Mouse (Mus musculus) MEL (cell line): ENCODE measurements around the gene Abi3.

Experiments
- CTCF ChIP-seq, 3 experiments: IDR thresholded peaks in 2 of 3; conservative IDR thresholded peaks in 1 of 3; 2 replicates each; pipeline ENCODE4 v1.5.1; 2011 to 2012; ENCODE audit warnings: low read length in 3 of 3, low read depth in 2 of 3, mild to moderate bottlenecking in 2 of 3, improper control_type of control experiment in 1 of 3, inconsistent platforms in 1 of 3, mixed read lengths in 1 of 3, moderate library complexity in 1 of 3; ENCODE audit not compliant: control insufficient read depth in 1 of 3, insufficient read depth in 1 of 3, poor library complexity in 1 of 3, severe bottlenecking in 1 of 3
- E2F4 ChIP-seq: IDR thresholded peaks from 2 replicates; pipeline ENCODE4 v1.6.1; 2011; ENCODE audit warnings: low read depth, low read length, improper control_type of control experiment, borderline replicate concordance
- EP300 ChIP-seq, 2 experiments: IDR thresholded peaks; 2 replicates each; pipeline ENCODE4 v1.6.1; 2011; ENCODE audit warnings: improper control_type of control experiment in 2 of 2, low read length in 2 of 2, low read depth in 1 of 2, mild to moderate bottlenecking in 1 of 2
- HCFC1 ChIP-seq: IDR thresholded peaks from 2 replicates; pipeline ENCODE4 v1.6.1; 2012; ENCODE audit warnings: low read depth, mild to moderate bottlenecking, inconsistent platforms, low read length, improper control_type of control experiment, moderate library complexity
- MXI1 ChIP-seq: IDR thresholded peaks from 2 replicates; pipeline ENCODE4 v1.6.1; 2011; ENCODE audit warnings: mild to moderate bottlenecking, low read depth, low read length, improper control_type of control experiment
- RCOR1 ChIP-seq: IDR thresholded peaks from 2 replicates; pipeline ENCODE4 v1.6.1; 2012; ENCODE audit warnings: low read depth, mild to moderate bottlenecking, inconsistent platforms, low read length, improper control_type of control experiment
- SIN3A ChIP-seq: IDR thresholded peaks from 2 replicates; pipeline ENCODE4 v1.6.1; 2012; ENCODE audit warnings: low read length, improper control_type of control experiment, inconsistent platforms
- UBTF ChIP-seq: IDR thresholded peaks from 2 replicates; pipeline ENCODE4 v1.6.1; 2012; ENCODE audit warnings: low read depth, mild to moderate bottlenecking, inconsistent platforms, low read length, improper control_type of control experiment, moderate library complexity, borderline replicate concordance; ENCODE audit not compliant: insufficient read depth
- USF2 ChIP-seq, 2 experiments: IDR thresholded peaks; 2 replicates each; pipeline ENCODE4 v1.6.1; 2011 to 2012; ENCODE audit warnings: improper control_type of control experiment in 2 of 2, low read length in 2 of 2, borderline replicate concordance in 1 of 2, inconsistent platforms in 1 of 2, low read depth in 1 of 2, mild to moderate bottlenecking in 1 of 2; ENCODE audit not compliant: insufficient read depth in 1 of 2

- TF ChIP-seq USF2 (IDR thresholded peaks at IDR 0.05; ENCODE audit: borderline replicate concordance in 1 of 2, insufficient read depth in 1 of 2, low read depth in 1 of 2, low read length in 2 of 2) = no peak
- peak; percentile 77 for TF ChIP-seq SIN3A
- no peak for TF ChIP-seq E2F4
- TF ChIP-seq EP300 (IDR thresholded peaks at IDR 0.05; ENCODE audit: low read depth in 1 of 2, low read length in 2 of 2) = no peak
- peak; percentile 70 for TF ChIP-seq HCFC1
- 0 out of 6 replicates have a peak, but pooled peaks of 1 of the 3 experiments have one; percentile 0 for TF ChIP-seq CTCF (IDR thresholded peaks at IDR 0.05 in 2 of 3, conservative IDR thresholded peaks at IDR 0.05 in 1 of 3; ENCODE audit: control insufficient read depth in 1 of 3, insufficient read depth in 1 of 3, low read depth in 2 of 3, low read length in 3 of 3, poor library complexity in 1 of 3, severe bottlenecking in 1 of 3)
- no peak for TF ChIP-seq RCOR1
- TF ChIP-seq MXI1 = peak; percentile 90
- no peak for TF ChIP-seq UBTF
Measured at GRCm38 (mm10) chr11:95824071-95824876, 18.0 kb downstream of the Abi3 start, which contains the start of gene Phospho1.
